ENCODE assay signal across 14 mouse cellular contexts in the genomic region with DNA sequence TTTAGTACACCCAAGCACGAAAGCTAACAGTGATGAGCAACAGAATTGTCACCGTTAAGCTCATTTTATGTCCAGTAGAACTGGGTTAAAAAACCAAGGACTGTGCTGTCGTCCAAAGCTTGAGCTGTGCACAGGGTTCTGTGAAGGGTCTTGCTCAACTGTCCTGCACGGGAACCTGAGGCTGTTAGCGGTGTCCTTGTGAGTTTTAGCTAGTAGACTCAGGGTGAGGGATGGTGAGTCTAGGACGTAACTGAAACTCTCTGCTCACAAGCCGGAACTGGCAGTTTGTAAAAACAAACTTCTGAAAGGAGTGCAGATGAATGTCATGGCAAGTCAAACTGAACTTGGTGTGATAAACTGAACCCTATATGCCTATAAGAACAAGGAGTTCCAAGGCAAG.
"Had no signal": no experiment of that assay in that cellular context is flagged by ENCODE, and none has a peak within 500 bp of the region (broad histone marks: within the 10 kb centered on the region; RNA-seq: fewer than 3 reads in every experiment).

No protein-coding gene starts in this region.

- ATAC-seq: intestine, embryonic 15.5 days had no signal

- DNase-seq: kidney, adult 2 months; kidney, postnatal 25 days; layer of hippocampus, adult 9-11 months; layer of hippocampus, postnatal 36 days; lung, embryonic 14.5 days; lung, postnatal 10 days; right cerebral cortex, postnatal 14 days had no signal

- H3K4me2 ChIP-seq: intestine, embryonic 15.5 days; limb, embryonic 12.5 days; lung, embryonic 14.5 days; midbrain, embryonic 12.5 days had no signal

- H3K27me3 ChIP-seq: intestine, embryonic 15.5 days; limb, embryonic 12.5 days; megakaryocyte, embryonic 14.5 days; midbrain, embryonic 12.5 days had no signal

- H3K9me3 ChIP-seq: intestine, embryonic 15.5 days; limb, embryonic 12.5 days; megakaryocyte, embryonic 14.5 days; midbrain, embryonic 12.5 days had no signal

- H3K4me3 ChIP-seq: intestine, embryonic 15.5 days; limb, embryonic 12.5 days; megakaryocyte, embryonic 14.5 days; midbrain, embryonic 12.5 days had no signal

- H3K9ac ChIP-seq: intestine, embryonic 15.5 days; limb, embryonic 12.5 days; liver, embryonic 14.5 days; lung, embryonic 14.5 days; midbrain, embryonic 12.5 days had no signal

- H3K4me1 ChIP-seq: megakaryocyte, embryonic 14.5 days had no signal

- H3K36me3 ChIP-seq: intestine, embryonic 15.5 days; limb, embryonic 12.5 days; midbrain, embryonic 12.5 days had no signal

- H3K27ac ChIP-seq: intestine, embryonic 15.5 days; limb, embryonic 12.5 days; liver, embryonic 14.5 days; macrophage; midbrain, embryonic 12.5 days; stomach, postnatal 0 days had no signal
